Mouse (Mus musculus): ENCODE data around the gene Qser1. TPM values are rescaled to one million over a fixed set of nuclear protein-coding genes. Genes with fewer than 3 reads are reported as not detected.

The Qser1 gene
- polyA plus RNA-seq, 1 experiment = 7.9 TPM

DNA sequence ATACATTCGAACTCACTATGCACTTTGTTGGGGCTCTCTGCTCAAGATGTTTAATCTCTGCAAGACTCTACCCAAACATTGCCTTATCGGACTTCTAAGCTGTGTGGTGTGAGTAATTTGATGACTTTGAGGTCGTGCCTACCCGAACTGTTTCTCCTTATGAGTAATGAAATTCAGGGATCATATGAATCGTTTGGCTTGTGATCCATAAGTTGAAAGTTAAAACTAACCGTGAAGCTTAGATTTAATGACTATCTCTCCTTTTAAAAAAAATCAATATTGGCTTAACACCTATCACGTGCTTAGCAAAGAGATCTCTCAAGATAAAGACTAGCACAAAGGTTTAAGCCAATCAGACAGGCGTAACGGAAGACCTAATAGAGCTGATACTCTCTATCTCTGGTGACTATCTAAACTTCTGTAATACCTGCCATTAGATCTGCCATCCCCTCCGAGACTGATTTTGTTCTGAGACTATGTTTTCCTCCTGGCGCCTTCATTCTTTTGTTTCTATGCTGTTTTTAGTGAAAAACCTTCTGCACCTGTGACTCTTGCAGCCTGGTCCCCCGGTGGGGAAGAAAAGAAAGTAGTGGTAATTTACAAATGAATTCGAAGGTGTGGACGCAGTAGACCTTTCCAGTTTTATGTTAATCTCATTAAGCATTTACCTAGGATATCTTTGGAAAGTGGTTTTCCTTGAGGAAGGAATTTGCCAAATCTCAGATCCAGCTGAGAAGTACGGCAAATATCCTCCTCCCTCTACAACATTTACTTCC lies 1.2 kb upstream of the Qser1 start:
- Histone ChIP-seq H3K27ac (ENCODE audit: control insufficient read depth, insufficient read depth, low read depth, low read length) (peak overlapping the region; percentile 96; the same call in 1 of the 2 replicates), H3K4me1 (ENCODE audit: control insufficient read depth, insufficient read depth, low read length) (peaks cover 11% of the 10 kb centered on the region), H3K36me3 (ENCODE audit: control insufficient read depth, insufficient read depth, low read length) (no peaks in the 10 kb centered on the region), H3K27me3 (ENCODE audit: control insufficient read depth, insufficient read depth, low read length) (no peaks in the 10 kb centered on the region), H3K4me3 (ENCODE audit: control insufficient read depth, low read depth, low read length) (peak overlapping the region; percentile 97; the same call in 1 of the 2 replicates)
- TF ChIP-seq POLR2A (IDR thresholded peaks at IDR 0.05; ENCODE audit: control insufficient read depth, low read depth, low read length) (no peak), CTCF (IDR thresholded peaks at IDR 0.05; ENCODE audit: control insufficient read depth, insufficient read depth, insufficient replicate concordance, low read depth, low read length) (no peak)

DNA sequence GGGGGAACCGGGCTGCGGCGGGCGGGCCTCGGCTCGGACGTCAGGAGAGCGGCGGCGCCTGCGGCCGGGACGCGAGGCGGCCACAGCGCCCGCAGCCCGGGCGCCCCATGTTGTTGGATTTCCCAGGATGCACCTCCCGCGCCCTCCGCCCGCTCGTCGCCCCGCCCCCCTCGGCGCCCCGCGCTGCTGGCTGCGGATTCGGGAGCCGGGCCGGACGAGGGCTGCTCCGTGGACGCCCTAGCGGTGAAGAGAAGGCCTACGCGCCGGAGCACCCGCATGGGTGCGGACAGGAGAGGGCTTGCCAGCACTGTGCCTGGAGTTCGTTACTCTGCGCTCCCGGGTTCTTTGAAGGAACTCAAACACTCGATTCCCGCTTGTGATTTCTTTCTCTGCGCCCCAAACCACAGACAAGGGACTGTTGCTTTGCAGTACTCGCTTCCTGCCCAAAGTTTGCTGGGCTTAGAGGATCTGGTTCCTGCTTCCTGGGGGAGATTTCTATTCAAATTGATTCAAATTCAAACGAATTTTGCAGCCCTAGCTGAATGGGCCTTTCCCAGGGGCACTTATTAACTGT lies 393 bp upstream of the Qser1 start:
- peak overlapping the region; percentile 96 for H3K27ac ChIP-seq (ENCODE audit: control insufficient read depth, insufficient read depth, low read depth, low read length)
- H3K4me3 ChIP-seq (ENCODE audit: control insufficient read depth, low read depth, low read length) = peak overlapping the region; percentile 97
- TF ChIP-seq CTCF (IDR thresholded peaks at IDR 0.05; ENCODE audit: control insufficient read depth, insufficient read depth, insufficient replicate concordance, low read depth, low read length) = no peak
- peak; percentile 15; the same call in 1 of the 2 replicates for TF ChIP-seq POLR2A (IDR thresholded peaks at IDR 0.05; ENCODE audit: control insufficient read depth, low read depth, low read length)
- H3K27me3 ChIP-seq (ENCODE audit: control insufficient read depth, insufficient read depth, low read length) = no peaks in the 10 kb centered on the region
- peaks cover 11% of the 10 kb centered on the region for H3K4me1 ChIP-seq (ENCODE audit: control insufficient read depth, insufficient read depth, low read length)
- H3K36me3 ChIP-seq (ENCODE audit: control insufficient read depth, insufficient read depth, low read length) = no peaks in the 10 kb centered on the region

DNA sequence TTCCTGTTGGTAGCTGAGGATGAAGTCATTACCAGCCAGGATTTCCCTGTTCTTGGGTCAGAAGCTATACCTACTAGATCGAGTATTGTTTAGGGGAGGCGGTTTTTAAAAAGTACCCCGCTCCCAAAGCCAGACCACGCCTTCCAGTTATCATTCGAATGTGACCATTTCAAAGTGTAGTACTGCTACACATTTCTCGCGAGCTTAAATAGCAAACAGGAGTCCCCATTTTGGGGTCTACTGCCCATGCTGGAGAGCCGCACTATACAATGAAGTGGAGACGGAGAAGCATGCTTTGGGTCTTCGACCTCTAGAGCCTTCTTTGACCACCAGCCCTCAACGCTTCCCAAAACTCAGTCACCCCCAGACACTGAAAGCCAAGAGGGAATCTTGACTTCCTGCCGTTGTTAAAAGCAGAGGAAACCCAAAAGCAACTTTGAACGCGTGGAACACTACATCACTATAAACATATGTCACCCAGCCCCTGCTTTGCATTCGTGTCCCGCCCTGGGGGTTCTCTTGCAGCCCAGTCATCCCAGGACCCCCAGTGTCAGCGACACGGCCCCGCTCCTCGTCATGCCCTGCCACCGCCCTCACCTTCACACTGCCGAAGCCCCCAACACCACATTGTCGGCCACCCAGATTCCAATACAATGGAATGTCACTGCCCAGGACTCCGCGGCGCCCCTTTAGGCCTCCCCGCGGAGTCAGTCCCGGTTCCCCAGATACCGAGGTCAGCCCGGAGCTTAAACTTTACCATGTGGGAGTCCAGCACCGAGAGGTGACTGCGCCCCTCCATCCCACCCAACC lies 794 bp downstream of the Qser1 start:
- H3K4me1 ChIP-seq (ENCODE audit: control insufficient read depth, insufficient read depth, low read length) = peaks cover 11% of the 10 kb centered on the region
- H3K36me3 ChIP-seq (ENCODE audit: control insufficient read depth, insufficient read depth, low read length) = no peaks in the 10 kb centered on the region
- no peak for TF ChIP-seq POLR2A (IDR thresholded peaks at IDR 0.05; ENCODE audit: control insufficient read depth, low read depth, low read length)
- no peak for TF ChIP-seq CTCF (IDR thresholded peaks at IDR 0.05; ENCODE audit: control insufficient read depth, insufficient read depth, insufficient replicate concordance, low read depth, low read length)
- no peaks in the 10 kb centered on the region for H3K27me3 ChIP-seq (ENCODE audit: control insufficient read depth, insufficient read depth, low read length)
- H3K4me3 ChIP-seq (ENCODE audit: control insufficient read depth, low read depth, low read length) = peak overlapping the region; percentile 93
- H3K27ac ChIP-seq (ENCODE audit: control insufficient read depth, insufficient read depth, low read depth, low read length) = peak overlapping the region; percentile 68

DNA sequence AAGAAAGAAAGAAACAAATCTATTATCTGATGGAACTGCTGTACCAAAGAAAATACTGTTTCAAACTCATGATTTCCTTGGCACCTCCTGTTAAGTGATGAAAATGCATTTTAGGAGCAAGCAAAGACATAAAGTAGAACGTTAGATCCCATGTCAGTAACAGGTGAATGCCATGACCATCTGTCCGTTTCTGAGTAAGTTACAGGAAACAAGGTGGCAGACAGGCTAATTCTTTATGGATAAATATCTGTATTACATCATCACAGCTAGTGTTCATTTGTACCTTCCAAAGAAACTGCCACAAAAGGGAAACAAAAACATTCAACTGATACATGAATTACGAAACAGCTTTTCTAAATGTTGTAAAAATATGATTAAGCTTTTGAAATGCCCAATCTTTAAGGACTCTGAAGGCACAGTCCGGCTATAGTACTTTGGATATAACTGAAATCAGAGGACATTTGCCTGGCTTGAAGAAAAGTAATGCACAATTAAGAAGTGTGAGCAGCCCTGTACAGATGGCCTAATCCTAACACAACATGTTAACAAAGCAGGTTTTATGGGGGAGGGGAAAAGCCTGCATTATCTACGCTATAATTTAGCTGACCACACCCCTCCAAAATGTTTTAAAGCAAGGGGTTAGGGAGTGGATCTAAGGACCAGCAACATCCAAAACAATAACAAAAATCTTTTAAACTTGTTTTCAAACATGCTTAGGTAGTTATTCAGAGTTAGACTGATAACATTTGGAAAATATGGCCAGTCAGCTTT lies 2.2 kb downstream of the Qser1 start:
- no peaks in the 10 kb centered on the region for H3K27me3 ChIP-seq (ENCODE audit: control insufficient read depth, insufficient read depth, low read length)
- TF ChIP-seq CTCF (IDR thresholded peaks at IDR 0.05; ENCODE audit: control insufficient read depth, insufficient read depth, insufficient replicate concordance, low read depth, low read length) (no peak), POLR2A (IDR thresholded peaks at IDR 0.05; ENCODE audit: control insufficient read depth, low read depth, low read length) (no peak)
- H3K27ac ChIP-seq (ENCODE audit: control insufficient read depth, insufficient read depth, low read depth, low read length) = no peak overlapping the region
- H3K4me3 ChIP-seq (ENCODE audit: control insufficient read depth, low read depth, low read length) = no peak overlapping the region
- no peaks in the 10 kb centered on the region for H3K36me3 ChIP-seq (ENCODE audit: control insufficient read depth, insufficient read depth, low read length)
- H3K4me1 ChIP-seq (ENCODE audit: control insufficient read depth, insufficient read depth, low read length) = peaks cover 11% of the 10 kb centered on the region

DNA sequence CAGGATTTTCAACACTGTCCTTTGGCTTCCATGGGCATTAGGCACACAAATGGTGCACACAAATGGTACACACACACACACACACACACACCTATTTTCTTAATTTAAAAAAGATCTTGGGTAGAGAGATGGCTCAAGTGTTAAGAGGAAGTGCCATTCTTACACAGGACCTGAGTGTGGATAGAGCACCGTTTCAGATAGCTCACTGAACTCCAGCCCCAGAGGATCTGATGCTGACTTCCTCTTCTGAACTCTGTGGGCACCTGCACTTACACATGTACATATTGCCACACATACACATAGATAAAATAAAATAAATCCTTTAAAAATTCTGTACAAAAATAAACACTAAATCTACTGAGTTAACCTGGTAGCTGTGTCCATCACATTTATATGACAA lies 11.1 kb downstream of the Qser1 start:
- H3K27me3 ChIP-seq (ENCODE audit: control insufficient read depth, insufficient read depth, low read length) = no peaks in the 10 kb centered on the region
- no peak overlapping the region for H3K27ac ChIP-seq (ENCODE audit: control insufficient read depth, insufficient read depth, low read depth, low read length)
- no peaks in the 10 kb centered on the region for H3K36me3 ChIP-seq (ENCODE audit: control insufficient read depth, insufficient read depth, low read length)
- H3K4me3 ChIP-seq (ENCODE audit: control insufficient read depth, low read depth, low read length) = no peak overlapping the region
- no peak for TF ChIP-seq POLR2A (IDR thresholded peaks at IDR 0.05; ENCODE audit: control insufficient read depth, low read depth, low read length)
- TF ChIP-seq CTCF (IDR thresholded peaks at IDR 0.05; ENCODE audit: control insufficient read depth, insufficient read depth, insufficient replicate concordance, low read depth, low read length) = no peak
- no peaks in the 10 kb centered on the region for H3K4me1 ChIP-seq (ENCODE audit: control insufficient read depth, insufficient read depth, low read length)

DNA sequence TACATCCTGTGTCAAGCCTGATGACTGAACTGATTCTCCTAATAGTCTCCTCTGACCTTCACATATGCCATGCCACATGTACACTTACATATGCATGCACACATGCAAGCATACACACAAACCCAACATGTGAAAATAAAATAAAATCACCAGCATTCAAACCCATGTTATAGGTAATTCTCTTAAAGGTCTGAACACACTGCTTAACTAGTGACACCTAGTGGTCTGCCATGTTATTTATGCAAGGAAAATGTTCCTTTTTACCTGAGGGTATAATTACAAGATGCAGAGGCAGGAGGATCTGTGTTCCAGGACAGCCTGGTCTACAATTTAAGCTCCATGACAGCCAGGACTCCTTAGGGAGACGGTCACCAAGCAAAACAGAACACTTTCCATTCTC lies 41.8 kb downstream of the Qser1 start:
- Histone ChIP-seq H3K27me3 (ENCODE audit: control insufficient read depth, insufficient read depth, low read length) (no peaks in the 10 kb centered on the region), H3K4me3 (ENCODE audit: control insufficient read depth, low read depth, low read length) (no peak overlapping the region), H3K27ac (ENCODE audit: control insufficient read depth, insufficient read depth, low read depth, low read length) (no peak overlapping the region), H3K36me3 (ENCODE audit: control insufficient read depth, insufficient read depth, low read length) (no peaks in the 10 kb centered on the region), H3K4me1 (ENCODE audit: control insufficient read depth, insufficient read depth, low read length) (no peaks in the 10 kb centered on the region)
- no peak for TF ChIP-seq POLR2A (IDR thresholded peaks at IDR 0.05; ENCODE audit: control insufficient read depth, low read depth, low read length)
- no peak for TF ChIP-seq CTCF (IDR thresholded peaks at IDR 0.05; ENCODE audit: control insufficient read depth, insufficient read depth, insufficient replicate concordance, low read depth, low read length)
